Mouse (Mus musculus) G1E (cell line): ENCODE data around the gene Mrpl3.

Experiments
- CTCF ChIP-seq: IDR thresholded peaks from 2 replicates; pipeline ENCODE4 v1.5.1; 2012; ENCODE audit warnings: low read depth, low read length, inconsistent platforms, mixed read lengths
- GATA1 ChIP-seq: IDR thresholded peaks from 2 replicates; pipeline ENCODE4 v1.6.1; 2012; ENCODE audit warnings: borderline replicate concordance, low read length, inconsistent platforms, mixed read lengths
- POLR2AphosphoS5 ChIP-seq: IDR thresholded peaks from 2 replicates; pipeline ENCODE4 v1.6.1; 2012; ENCODE audit warnings: low read depth, low read length, inconsistent platforms; ENCODE audit not compliant: insufficient replicate concordance
- TAL1 ChIP-seq: conservative IDR thresholded peaks from 2 replicates; pipeline ENCODE4 v1.6.1; 2012; ENCODE audit warnings: low read depth, low read length, inconsistent platforms, mixed read lengths

GRCm38 (mm10) chr9:105076756-105077424 lies 23.9 kb downstream of the Mrpl3 start:
- TF ChIP-seq CTCF (no peak), POLR2AphosphoS5 (no peak), GATA1 (no peak), TAL1 (no peak)
